Mouse (Mus musculus) c-Kit-negative CD71-positive TER-119-positive erythroid progenitor cells, embryonic 14.5 days (primary cell): ENCODE data around the gene Meioc.
A peak's percentile ranks its signal among the peaks of the same experiment; 100 is the strongest.
"Not testable (repeated sequence)": the region's sequence is repeated elsewhere in the genome, so short reads cannot be mapped to it uniquely, and the experiment has no call there.

Experiments
- DNase-seq: peaks from one replicate; pipeline ENCODE4 v3.0.0-alpha.2; 2013; ENCODE audit warnings: low read depth, low spot score

The Meioc gene

GRCm38 (mm10) chr11:102665637-102666435, 2.3 kb downstream of the Meioc start:
- DNase-seq, result no peak

DNA sequence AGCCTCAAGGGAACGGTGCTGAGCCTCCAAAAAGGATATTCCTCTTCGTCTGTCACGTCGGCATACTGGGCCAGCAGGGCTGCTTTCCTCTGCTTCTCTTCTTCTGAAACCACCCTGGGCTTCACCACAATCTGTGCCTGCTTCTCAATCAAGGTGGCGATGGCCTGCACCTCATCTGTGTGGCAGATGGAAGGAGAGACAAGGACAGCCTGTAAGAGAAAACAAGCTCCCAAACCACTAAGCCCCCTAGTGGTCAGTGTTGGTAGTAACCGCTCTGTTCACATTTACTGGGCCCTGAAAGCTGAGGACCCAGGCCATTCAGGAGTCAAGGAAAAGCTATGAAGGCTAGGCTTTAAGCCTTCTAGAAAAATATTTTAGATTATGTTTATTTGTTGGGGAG, 26.6 kb downstream of the Meioc start:
- peak; percentile 57 for DNase-seq

DNA sequence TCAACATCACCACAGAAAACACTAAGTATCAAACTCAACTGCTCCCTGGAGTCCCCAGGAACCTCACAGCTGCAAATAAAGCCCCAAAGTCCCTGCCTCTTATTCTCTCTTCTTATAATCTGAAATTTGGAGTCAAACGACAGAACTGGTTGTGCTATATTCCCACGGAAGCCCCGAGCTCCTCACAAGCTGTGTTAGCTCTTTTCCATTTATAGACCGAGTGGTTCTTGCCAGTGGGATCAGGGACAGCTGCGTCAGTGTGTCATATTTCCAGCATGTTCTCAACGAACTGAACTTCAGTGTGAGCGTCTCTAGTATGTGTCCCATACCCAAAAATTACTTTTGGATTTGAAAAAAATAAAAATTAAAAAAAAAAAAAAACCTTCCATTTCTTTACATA, 31.8 kb downstream of the Meioc start:
- no peak for DNase-seq

- peak; percentile 68 for DNase-seq
Measured at GRCm38 (mm10) chr11:102697338-102698017, 34.0 kb downstream of the Meioc start, which contains the start of gene Ccdc43. Gene Ccdc43, minus strand, starts transcription at chr11:102697782.

GRCm38 (mm10) chr11:102698018-102698476, 34.5 kb downstream of the Meioc start:
- peak; percentile 2 for DNase-seq

- DNase-seq, result not testable (repeated sequence)
Measured at GRCm38 (mm10) chr11:102702206-102702605, 38.7 kb downstream of the Meioc start.

DNA sequence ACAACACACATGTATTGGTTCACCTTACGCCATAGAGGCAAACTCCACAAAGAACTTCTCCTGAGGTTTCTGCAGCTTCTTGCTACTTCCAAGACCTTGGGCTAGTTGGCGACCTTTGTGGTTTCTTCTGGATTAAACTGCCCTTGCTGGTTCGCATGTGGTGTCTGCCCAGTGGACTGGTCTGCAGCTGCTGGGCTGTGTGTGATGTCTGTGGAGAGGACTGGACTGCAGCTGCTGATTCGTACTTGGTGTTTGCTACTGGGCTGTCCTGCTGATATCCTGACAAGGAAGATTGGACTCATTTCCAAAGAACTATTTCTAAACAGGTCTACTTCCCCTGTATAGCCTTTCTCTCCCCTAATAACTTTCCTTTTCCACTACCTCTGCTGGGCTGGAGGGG, 48.9 kb downstream of the Meioc start:
- no peak for DNase-seq

DNA sequence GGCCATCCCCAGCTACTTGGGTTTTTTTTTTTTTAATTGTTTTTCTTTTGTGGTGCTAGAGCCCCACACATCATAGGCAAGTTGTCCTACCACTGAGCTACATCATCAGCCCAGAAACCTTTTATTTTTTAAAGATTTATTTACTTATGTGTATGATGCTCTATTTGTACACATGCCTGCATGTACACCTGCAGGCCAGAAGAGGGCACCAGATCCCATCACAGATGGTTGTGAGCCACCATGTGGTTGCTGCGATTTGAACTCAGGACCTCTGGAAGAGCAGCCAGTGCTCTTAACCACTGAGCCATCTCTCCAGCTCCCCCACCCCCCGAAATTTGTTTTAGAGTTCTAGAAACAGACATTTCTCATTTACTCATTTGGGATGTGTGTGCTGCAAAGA, 51.1 kb downstream of the Meioc start:
- not testable (repeated sequence) for DNase-seq

DNA sequence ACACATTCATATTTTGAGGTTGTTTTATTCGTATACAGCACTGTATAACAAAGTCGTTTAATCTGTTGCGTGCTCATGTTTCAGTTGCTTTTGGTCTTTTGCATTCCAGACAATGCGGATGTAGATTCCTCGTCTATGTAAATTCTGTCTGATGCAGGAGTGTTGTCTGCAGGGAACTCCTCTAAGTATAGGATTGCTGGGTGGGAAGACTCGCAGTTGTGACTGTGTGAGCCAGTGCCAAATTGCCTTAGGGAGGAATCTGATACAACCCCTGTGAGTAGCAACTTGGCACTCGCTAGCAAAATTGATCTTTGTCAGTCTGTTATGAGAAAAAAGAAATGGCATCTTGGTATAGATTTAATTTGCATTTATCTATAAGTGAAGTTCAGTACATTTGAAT, 52.6 kb downstream of the Meioc start:
- no peak for DNase-seq

DNA sequence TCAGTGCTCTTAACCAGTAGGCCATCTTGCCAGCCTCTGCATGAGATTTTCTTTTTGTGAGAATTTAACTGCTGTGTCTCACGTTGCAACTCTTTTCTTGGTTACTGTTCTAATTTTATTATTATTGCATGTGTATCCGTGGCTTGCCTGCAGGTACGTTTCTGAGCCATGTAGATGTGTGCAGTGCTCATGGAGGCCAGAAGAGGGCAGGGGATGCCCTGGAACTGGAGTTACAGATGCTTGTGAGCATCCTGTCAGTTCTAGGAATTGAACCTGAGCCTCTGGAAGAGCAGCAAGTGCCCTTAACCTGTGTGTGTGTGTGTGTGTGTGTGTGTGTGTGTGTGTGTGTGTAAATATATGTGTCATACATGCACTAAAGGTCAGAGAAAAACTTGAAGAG, 62.1 kb downstream of the Meioc start:
- DNase-seq, result no peak

DNA sequence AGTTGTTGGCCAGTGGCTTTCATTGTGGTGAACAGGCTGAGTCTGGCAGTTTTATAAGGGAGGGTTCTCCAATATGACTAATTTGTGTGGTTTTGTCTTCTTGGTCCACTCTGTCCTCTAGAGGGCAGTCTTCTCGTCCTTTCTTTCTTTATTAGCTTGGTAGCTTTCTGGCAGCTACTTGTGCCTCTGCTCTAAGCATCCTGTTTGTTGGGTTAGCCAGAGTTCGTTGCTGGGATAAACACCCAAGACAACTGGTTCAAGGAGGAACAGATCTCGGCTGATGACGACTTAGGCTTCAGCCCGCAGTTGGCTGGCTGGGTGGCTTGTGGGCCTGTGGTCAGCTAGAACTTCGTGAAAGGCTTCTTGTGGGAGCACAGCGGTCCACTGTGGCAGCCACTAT, 65.1 kb downstream of the Meioc start:
- DNase-seq, result no peak

- DNase-seq, result no peak
Measured at GRCm38 (mm10) chr11:102729835-102730234, 66.3 kb downstream of the Meioc start.

DNA sequence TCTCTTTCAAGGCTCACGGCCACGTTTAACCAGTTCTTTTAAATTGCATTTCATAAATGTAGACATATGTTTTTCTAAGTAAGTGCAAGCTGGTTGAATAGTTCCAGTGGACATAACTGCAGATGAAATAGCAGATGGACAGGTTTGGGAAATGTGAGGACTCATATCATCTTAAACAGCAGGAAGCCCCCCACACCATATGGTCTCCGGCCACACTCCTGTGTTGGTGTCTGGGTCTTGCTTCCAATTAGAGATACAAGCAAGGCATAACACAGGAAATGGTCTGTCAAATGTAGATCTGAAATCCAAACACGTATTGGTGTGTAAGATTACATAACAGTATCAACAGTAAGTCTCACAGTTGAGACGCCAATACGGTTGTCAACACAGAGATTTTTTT, 67.8 kb downstream of the Meioc start:
- DNase-seq, result no peak
